Mouse (Mus musculus) kidney, embryonic 14.5 days (tissue): ENCODE measurements around the gene 1700034J05Rik. TPM values are rescaled to one million over a fixed set of nuclear protein-coding genes. Genes with fewer than 3 reads are reported as not detected.
A peak's percentile ranks its signal among the peaks of the same experiment; 100 is the strongest.

Experiments
- ATAC-seq: fragments of 200-750 bp; cut with Nextera tagmentation; 2 replicates; pipeline ENCODE4 v1.8.0; 2017; ENCODE audit warnings: moderate number of reproducible peaks, mild to moderate bottlenecking, moderate TSS enrichment, moderate library complexity; ENCODE audit not compliant: low FRiP score, low TSS enrichment
- H3K27ac ChIP-seq: fragments of 300-500 bp; sonication (generic); 2 replicates; pipeline ENCODE4 v1.5.1; 2014; ENCODE audit warnings: low read depth, mild to moderate bottlenecking, low read length, moderate library complexity, mixed read lengths
- H3K27me3 ChIP-seq: fragments of 300-500 bp; sonication (generic); 2 replicates; pipeline ENCODE4 v1.6.1; 2014; ENCODE audit warnings: mild to moderate bottlenecking, low read length; ENCODE audit not compliant: control insufficient read depth, insufficient read depth
- H3K36me3 ChIP-seq: fragments of 300-500 bp; sonication (generic); 2 replicates; pipeline ENCODE4 v1.6.1; 2014; ENCODE audit warnings: low read length, mixed read lengths; ENCODE audit not compliant: control insufficient read depth, insufficient read depth
- H3K4me1 ChIP-seq: fragments of 300-500 bp; sonication (generic); 2 replicates; pipeline ENCODE4 v1.6.1; 2014; ENCODE audit warnings: low read length, mixed read lengths; ENCODE audit not compliant: control insufficient read depth, insufficient read depth
- H3K4me2 ChIP-seq: fragments of 300-500 bp; sonication (generic); replicated peaks from 2 replicates; pipeline ENCODE4 v1.6.1; 2014; ENCODE audit warnings: low read depth, mild to moderate bottlenecking, low read length
- H3K4me3 ChIP-seq: fragments of 300-500 bp; sonication (generic); 2 replicates; pipeline ENCODE4 v1.5.1; 2014; ENCODE audit warnings: mild to moderate bottlenecking, low read length
- H3K9ac ChIP-seq: fragments of 300-500 bp; sonication (generic); 2 replicates; pipeline ENCODE4 v1.6.1; 2014; ENCODE audit warnings: low read depth, mild to moderate bottlenecking, low read length, moderate library complexity
- H3K9me3 ChIP-seq: fragments of 300-500 bp; sonication (generic); 2 replicates; pipeline ENCODE4 v1.6.1; 2016; ENCODE audit warnings: low read length; ENCODE audit not compliant: control insufficient read depth
- WGBS: fragments of 180-500 bp; shearing (Covaris S2); extraction: QIAGEN DNeasy Blood & Tissue Kit; methylation state at CpG from one replicate; pipeline ENCODE4 v1.1.7; 2014; 5-methylcytosine and 5-hydroxymethylcytosine counted together
- polyA plus RNA-seq: library from polyadenylated mRNA; unstranded; fragments of >200 nt; fragmentation: Nextera tagmentation; extraction: Ambion mirVana; gene quantifications from 2 replicates; pipeline ENCODE4 v1.2.1, GENCODE M21; 2014

1700034J05Rik gene
- polyA plus RNA-seq, 1 experiment from 2014 or later = 0.45 TPM

DNA sequence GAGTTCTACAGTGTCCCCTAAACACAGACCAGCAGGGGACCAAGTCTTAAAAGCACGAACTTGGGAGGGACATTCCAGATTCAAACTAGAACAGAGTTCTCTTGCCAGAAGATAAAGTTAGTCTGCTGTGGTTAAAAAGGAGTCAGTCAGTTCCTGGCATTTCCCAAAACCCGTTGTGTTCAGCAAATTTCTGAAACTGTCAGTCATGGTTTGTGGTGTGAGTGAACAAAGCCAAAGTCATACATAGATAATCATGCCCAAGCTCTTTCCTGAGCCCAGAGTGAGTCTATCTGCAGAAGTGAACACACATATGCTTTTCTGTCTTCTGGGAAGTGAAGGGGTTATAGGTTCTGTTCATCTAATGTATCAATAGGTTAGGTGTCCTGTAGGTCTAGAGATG is 45.4 kb downstream of the 1700034J05Rik start:
- H3K27me3 ChIP-seq = no peaks in the 10 kb centered on the region
- no peak overlapping the region for H3K27ac ChIP-seq
- WGBS = 87% methylated on average over 2 of the region's 2 CpGs
- H3K36me3 ChIP-seq = 0 out of 2 replicates have a peak, but pooled peaks cover 2% of the 10 kb centered on the region
- H3K4me3 ChIP-seq = no peak overlapping the region
- H3K4me1 ChIP-seq = peaks cover 27% of the 10 kb centered on the region
- H3K4me2 ChIP-seq = no peak overlapping the region
- no peak overlapping the region for H3K9ac ChIP-seq
- ATAC-seq = no peak
- no peaks in the 10 kb centered on the region for H3K9me3 ChIP-seq

DNA sequence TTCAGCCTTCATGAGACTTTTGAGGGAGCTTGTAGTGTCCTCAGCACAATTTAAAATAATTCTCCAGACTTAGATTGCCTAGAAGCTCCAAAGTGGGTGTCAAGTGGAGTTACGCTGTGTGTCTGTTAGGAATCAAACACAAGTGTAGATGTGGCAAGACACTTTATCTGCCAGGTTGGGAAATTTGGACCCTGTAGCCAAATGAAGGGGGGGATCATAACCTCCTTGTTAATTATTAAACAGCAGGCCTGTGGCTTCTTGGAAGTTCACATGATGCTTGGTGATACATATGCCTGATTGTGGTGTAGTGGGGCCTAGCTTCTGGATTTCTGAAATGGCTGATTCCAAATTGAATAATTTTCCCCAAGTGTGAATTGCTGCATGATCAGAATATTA is 46.4 kb downstream of the 1700034J05Rik start:
- H3K27ac ChIP-seq = no peak overlapping the region
- ATAC-seq = no peak
- no peak overlapping the region for H3K4me2 ChIP-seq
- H3K9ac ChIP-seq = no peak overlapping the region
- H3K27me3 ChIP-seq = no peaks in the 10 kb centered on the region
- H3K36me3 ChIP-seq = 0 out of 2 replicates have a peak, but pooled peaks cover 2% of the 10 kb centered on the region
- WGBS = 91% methylated on average over 1 of the region's 1 CpGs
- H3K4me1 ChIP-seq = peaks cover 19% of the 10 kb centered on the region
- no peaks in the 10 kb centered on the region for H3K9me3 ChIP-seq
- H3K4me3 ChIP-seq = no peak overlapping the region

DNA sequence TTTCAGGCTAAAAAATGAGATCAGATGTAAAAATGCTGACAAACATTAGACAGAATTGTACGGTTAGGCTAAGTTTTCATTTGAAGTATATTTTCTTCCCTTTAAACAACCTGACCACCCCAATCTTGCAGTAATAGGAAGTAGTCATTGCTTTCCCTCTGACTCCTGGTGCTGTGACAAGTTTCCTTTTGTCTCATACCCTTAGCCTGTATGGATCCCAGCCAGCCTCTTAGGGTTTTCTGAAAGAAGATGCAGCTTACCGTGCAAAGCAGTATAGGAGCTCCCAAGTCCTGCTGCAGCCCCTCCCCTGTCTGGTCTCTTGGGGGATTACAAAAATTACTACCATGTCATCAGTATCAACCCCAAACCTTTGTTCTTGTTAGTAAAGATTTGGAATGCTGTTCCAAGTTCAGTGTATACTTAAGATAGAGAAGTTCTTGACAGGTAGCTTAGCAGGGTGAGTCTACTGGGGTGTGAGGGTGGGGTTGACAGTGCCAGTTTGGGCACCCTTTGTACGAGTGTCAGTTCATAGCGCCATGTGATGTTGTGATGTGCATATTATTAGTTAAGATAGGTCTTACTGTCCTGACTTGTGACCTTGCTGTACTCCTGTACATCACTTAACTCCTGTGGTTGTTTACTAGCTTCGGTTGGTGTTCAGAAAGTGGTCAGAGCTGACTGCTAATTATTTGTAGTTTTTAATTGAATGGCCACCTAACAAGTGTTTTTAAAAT is 47.0 kb downstream of the 1700034J05Rik start:
- Histone ChIP-seq H3K9me3 (no peaks in the 10 kb centered on the region), H3K27me3 (no peaks in the 10 kb centered on the region), H3K27ac (no peak overlapping the region; the same call in 1 of the 2 replicates), H3K9ac (no peak overlapping the region), H3K36me3 (0 out of 2 replicates have a peak, but pooled peaks cover 2% of the 10 kb centered on the region), H3K4me1 (peaks cover 17% of the 10 kb centered on the region), H3K4me3 (no peak overlapping the region), H3K4me2 (no peak overlapping the region)
- peak; percentile 40; the same call in 1 of the 2 replicates for ATAC-seq
- WGBS = 76% methylated on average over 5 of the region's 5 CpGs

DNA sequence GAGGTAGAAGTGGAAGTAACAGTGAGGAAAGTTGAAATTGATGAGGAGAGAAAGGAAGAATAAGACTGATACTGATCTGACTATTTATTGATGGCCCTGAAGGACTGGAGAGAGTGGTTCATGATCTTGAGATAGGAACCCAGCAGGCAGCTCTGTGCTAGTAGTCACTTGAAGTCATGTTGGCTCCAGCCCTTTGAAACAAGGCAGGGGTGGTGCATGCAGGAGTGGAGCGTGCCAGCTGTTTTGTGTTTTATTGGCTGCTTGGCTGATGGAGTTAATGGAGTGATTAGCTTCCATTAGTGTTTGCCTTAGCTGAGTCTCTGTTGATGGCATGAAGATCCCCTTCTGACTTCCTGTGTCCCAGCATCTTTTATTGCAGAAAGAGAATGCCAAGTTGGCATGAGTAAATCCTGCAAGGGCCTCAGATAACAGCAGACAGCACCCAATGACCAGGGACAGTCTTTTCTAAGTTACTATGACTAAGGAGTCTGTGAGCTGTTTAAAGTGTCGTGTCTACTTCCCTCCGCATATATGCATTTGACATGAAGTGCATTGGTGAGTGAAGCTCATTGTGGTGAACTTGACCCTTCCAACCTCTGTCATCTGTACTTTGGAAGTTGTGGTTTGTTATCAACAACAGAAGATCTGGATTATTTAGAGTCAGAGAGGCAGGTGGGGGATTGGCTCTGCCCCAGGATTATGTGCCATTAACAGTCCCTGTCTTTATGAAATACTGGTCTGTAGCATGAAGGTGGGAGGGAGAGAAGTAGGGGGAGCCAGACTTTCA is 48.0 kb downstream of the 1700034J05Rik start:
- Histone ChIP-seq H3K4me1 (peaks cover 12% of the 10 kb centered on the region; the same call in 1 of the 2 replicates), H3K36me3 (peaks cover 4% of the 10 kb centered on the region; the same call in 1 of the 2 replicates), H3K9ac (no peak overlapping the region), H3K27ac (no peak overlapping the region), H3K4me3 (no peak overlapping the region), H3K4me2 (no peak overlapping the region), H3K9me3 (no peaks in the 10 kb centered on the region), H3K27me3 (no peaks in the 10 kb centered on the region)
- 65% methylated on average over 3 of the region's 3 CpGs for WGBS
- ATAC-seq = no peak

DNA sequence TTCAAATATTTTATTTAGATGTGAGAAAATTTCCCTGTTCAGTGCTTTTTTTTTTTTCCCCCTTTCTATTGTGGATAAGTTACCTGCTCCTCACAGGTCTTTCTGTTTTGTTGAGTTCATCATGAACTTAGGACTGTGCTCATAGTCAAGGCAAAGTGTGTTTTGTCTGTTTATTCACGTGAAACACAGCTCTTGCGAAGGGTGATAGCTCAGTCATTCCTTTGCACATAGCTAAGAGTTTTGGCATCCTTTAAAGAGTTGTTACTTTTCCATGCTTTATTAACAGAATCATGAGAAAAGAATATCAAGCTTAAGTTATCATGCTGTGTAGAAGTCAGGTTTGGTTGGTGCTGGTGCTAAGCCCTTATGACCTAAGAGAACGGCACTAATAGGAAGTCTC is 49.5 kb downstream of the 1700034J05Rik start:
- WGBS = 84% methylated on average over 3 of the region's 3 CpGs
- no peak overlapping the region for H3K4me2 ChIP-seq
- no peak for ATAC-seq
- no peak overlapping the region for H3K9ac ChIP-seq
- H3K27me3 ChIP-seq = no peaks in the 10 kb centered on the region
- H3K36me3 ChIP-seq = peaks cover 4% of the 10 kb centered on the region; the same call in 1 of the 2 replicates
- no peak overlapping the region for H3K27ac ChIP-seq
- peaks cover 11% of the 10 kb centered on the region for H3K4me1 ChIP-seq
- H3K4me3 ChIP-seq = no peak overlapping the region
- H3K9me3 ChIP-seq = no peaks in the 10 kb centered on the region

DNA sequence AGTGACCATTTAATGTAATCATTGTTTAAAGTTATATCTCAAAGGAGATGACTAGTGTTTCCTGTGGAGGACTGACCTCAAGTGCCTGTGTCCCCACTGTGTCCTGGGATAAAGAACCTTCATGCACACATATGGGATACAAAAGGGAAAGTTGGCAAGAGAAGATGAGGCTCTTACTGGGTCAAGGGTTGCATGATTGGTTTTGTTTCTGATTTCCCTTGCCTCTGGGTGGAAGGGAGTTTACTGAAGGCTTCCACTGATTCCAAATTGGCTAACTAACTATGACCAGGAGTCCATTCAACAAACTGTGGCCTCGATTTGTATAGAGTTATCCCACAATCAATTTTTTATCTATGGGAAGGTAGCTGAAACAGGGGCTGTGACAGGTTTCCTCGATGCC is 50.6 kb downstream of the 1700034J05Rik start:
- peaks cover 4% of the 10 kb centered on the region; the same call in 1 of the 2 replicates for H3K36me3 ChIP-seq
- no peak overlapping the region for H3K9ac ChIP-seq
- no peaks in the 10 kb centered on the region for H3K27me3 ChIP-seq
- no peak for ATAC-seq
- no peak overlapping the region for H3K27ac ChIP-seq
- H3K9me3 ChIP-seq = no peaks in the 10 kb centered on the region
- no peak overlapping the region for H3K4me3 ChIP-seq
- WGBS = 84% methylated on average over 2 of the region's 2 CpGs
- no peak overlapping the region for H3K4me2 ChIP-seq
- H3K4me1 ChIP-seq = peaks cover 19% of the 10 kb centered on the region

DNA sequence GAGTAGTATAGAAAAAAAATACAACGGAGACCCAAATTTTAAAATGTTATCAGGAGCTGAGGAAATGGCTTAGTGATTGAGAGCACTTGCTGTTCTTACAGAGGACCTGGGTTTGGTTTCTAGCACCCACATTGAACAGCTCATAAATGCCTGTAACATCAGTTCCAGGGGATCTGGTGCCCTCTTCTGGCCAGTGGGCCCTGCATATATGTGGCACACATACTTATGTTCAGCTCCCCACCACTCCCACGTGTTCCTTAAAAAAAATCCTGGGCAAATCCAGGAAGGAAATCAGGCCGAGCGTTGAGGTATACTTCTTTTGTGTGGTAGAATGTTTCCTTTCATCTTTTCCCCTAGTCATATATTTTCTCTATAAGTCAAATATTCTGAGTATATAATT is 52.3 kb downstream of the 1700034J05Rik start:
- peaks cover 4% of the 10 kb centered on the region; the same call in 1 of the 2 replicates for H3K36me3 ChIP-seq
- no peak overlapping the region for H3K4me3 ChIP-seq
- no peak overlapping the region for H3K9ac ChIP-seq
- 87% methylated on average over 4 of the region's 4 CpGs for WGBS
- H3K4me2 ChIP-seq = no peak overlapping the region
- no peaks in the 10 kb centered on the region for H3K9me3 ChIP-seq
- peaks cover 21% of the 10 kb centered on the region for H3K4me1 ChIP-seq
- no peak for ATAC-seq
- no peaks in the 10 kb centered on the region for H3K27me3 ChIP-seq
- H3K27ac ChIP-seq = no peak overlapping the region
